Mouse (Mus musculus) skeletal muscle tissue, postnatal 0 days (tissue): ENCODE measurements around the gene Neurl3. TPM values are rescaled to one million over a fixed set of nuclear protein-coding genes. Genes with fewer than 3 reads are reported as not detected.

Experiments
- polyA plus RNA-seq: library from polyadenylated mRNA; unstranded; fragments of >200 nt; fragmentation: Nextera tagmentation; extraction: Ambion mirVana; gene quantifications from 2 replicates; pipeline ENCODE4 v1.2.1, GENCODE M21; 2015

Gene Neurl3
- polyA plus RNA-seq = 1.8 and 2.1 TPM in 2 replicates

DNA sequence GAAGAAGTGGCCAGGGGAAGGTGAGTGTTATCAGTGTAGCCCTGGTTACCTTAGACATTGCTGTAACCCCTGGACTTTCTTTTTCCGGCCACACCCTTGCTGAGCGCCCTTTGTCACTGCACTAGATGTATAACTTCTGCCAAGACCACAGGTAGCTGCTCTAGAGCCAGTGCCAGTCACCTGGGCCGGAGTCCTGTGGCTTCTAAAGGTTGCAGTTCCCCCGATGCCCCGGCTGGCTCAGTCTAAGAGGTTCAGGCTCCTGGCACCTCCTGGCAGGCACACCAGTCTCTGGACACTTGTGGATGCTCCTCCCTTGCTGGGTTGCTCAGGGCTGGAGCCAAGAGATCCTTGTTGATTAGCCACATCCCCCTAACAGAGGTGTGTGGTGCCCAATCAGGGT, at the start of gene Neurl3:
Gene Neurl3, minus strand, starts transcription at position 225 of the 400 bp plus-strand sequence.

DNA sequence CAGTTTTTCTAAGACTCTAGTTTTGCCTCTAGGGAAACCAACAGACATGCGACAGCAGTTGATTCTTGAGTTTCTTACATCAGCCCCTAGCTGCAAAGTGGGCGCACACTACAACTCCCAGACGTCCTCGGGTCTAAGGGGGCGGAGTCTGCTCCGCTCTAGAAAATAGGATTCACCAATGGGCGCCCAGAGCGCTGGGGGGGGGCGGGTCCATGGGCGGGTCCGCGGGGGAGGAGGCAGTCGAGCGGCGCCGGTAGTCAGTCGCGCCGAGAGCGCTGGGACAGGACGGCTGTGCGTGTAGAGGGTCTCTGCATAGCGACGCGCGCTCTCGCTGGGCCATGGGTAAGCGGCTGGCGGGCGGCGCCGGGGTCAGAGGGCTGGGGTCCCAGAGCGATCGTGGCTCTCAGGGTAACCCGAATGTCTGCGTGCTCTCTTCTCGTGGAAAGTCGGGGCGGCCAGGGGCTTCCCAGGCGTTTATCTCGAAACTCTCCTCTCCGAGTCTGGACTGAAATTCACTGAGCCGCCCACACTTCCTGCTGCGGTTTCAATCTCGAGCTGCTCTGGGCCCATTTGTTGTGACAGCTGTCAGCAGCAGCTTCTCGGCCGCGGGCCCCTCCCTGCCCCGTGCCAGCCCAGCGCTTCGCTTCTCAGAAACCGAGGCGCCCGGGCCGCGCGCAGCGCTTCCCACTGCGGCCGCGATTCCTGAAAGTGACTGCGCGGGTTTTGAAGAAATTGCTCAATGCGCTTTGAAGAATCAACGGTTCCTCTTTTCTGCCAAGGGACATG, 33.2 kb upstream of the Neurl3 start, which contains the start of gene Arid5a:
Gene Arid5a, plus strand, starts transcription at position 239 of the 786 bp plus-strand sequence.

DNA sequence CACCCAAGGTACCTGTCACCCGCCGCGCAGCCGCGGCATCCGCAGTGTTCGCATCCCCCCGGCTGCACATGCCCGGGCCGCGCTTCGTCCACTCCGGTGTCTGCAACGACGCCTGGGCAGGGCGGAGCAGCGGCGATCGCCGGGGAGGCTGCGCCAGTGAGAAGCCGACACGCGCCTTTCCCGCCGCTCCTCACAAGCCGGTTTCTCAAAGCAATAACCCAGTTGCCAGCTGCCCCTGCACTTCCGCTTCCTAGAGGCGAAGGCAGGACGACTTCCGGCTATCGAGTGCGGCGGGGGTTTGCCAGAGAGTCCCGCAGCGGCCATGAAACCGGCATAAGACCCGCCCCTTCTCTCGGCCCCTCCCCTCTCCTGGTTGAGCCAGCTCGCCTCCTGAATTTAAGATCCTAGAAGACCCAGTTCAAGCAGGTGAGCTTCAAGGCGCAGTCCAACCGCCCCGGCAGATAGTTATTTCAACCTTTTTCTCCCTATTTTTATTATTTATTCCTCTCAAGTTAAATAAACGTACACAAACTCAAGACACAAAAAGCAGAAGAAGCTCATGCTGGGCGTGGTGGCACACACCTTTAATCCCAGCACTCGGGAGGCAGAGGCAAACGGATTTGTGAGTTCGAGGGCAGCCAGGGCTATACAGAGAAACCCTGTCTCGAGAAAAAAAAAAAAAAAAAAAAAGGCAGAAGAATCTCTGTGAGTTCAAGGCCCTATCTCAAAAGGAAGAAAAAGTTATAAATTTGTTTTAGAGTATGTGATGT, 30.2 kb downstream of the Neurl3 start, which contains the start of gene Uggt1:
Gene Uggt1, minus strand, starts transcription at position 663 of the 770 bp plus-strand sequence.

Other genes with a start within 250 kb of the Neurl3 start
- gene Hs6st1, start 206.3 kb downstream of the Neurl3 start, polyA plus RNA-seq = 6.0 and 6.3 TPM in 2 replicates
- 15.9 and 17.4 TPM in 2 replicates for gene Uggt1, start 30.0 kb downstream of the Neurl3 start, polyA plus RNA-seq
- gene Arid5a, start 33.1 kb upstream of the Neurl3 start, polyA plus RNA-seq = 13.8 and 16.1 TPM in 2 replicates
- 20.3 and 23.6 TPM in 2 replicates for gene Kansl3, start 94.5 kb upstream of the Neurl3 start, polyA plus RNA-seq
- gene Fer1l5, start 97.6 kb upstream of the Neurl3 start, polyA plus RNA-seq = 0.17 and 0.38 TPM in 2 replicates
- 26.3 and 27.8 TPM in 2 replicates for gene Lman2l, start 170.6 kb upstream of the Neurl3 start, polyA plus RNA-seq
- 5.9 TPM in 2 replicates for gene Cnnm4, start 196.9 kb upstream of the Neurl3 start, polyA plus RNA-seq
- gene Cnnm3, start 237.2 kb upstream of the Neurl3 start, polyA plus RNA-seq = 2.1 and 2.7 TPM in 2 replicates